Mouse (Mus musculus) E14TG2a.4 (cell line): ENCODE results near the gene Ppp1r13b.

Experiments
- CTCF ChIP-seq: conservative IDR thresholded peaks from 2 replicates; pipeline ENCODE4 v1.5.1; 2014; ENCODE audit warnings: low read length
- NANOG ChIP-seq: IDR thresholded peaks from 2 replicates; pipeline ENCODE4 v1.6.1; 2014; ENCODE audit warnings: borderline replicate concordance, low read length, mixed read lengths

GRCm38 (mm10) chr12:111816967-111817366, 90.9 kb downstream of the Ppp1r13b start:
- TF ChIP-seq CTCF (no peak), NANOG (no peak)
